Mouse (Mus musculus) gastrocnemius, postnatal 14 days (tissue): ENCODE measurements at regions not wholly inside any gene's neighbourhood (a gene's known extent, or its start where the extent isn't known, plus 50 kb on each side); places are given as distances from the start of the nearest gene placed in this dataset.

Experiments
- DNase-seq: peaks from one replicate; pipeline ENCODE4 v3.0.0; 2021; ENCODE audit warnings: mixed read lengths
- intact Hi-C: fragments of 180-260 bp; cut with DNase I; formaldehyde crosslinking; loops from one replicate; pipeline ENCODE4 v1.15.1; 2025; ENCODE audit warnings: low total_unique reads

DNA sequence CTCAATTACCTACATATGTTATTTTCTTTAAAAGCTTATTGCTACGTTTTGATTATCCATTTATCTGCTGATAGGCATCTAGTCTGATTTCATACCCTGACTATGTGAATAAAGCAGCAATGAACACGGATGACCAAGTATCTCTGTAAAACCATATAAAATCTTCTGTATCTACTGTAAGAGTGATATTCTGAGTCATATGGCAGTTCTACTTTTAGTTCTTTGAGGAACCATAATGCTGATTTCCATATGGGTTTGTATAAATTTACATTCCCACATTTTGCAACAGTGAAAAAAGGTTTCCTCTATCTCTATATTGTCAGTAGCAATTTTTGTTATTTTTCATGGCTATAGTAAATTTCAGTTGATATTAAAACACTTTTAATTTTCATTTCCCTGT lies 280.6 kb downstream of the Fsip2 start:
- intact Hi-C loops, result no loop called here
- no peak for DNase-seq

DNA sequence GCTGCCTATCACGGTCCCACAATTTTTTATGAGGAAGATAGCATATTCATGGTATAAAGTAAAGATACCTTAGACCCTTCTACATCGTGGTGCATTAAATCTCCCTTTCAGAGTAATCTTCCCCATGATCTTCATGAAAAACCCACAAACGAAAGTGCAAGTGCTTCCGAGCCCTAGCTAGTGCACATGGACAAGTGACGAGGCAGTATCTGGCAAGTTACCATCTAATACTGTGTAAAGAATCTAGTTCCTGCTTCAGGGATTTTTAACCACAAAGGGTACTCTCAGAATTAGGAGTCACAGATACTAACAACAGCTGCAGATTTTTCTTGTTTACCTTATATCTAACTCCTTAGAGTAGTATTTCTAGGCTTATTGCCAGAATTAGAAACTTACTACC lies 282.8 kb downstream of the Fsip2 start:
- DNase-seq, result no peak
- intact Hi-C loops, result no loop called here

DNA sequence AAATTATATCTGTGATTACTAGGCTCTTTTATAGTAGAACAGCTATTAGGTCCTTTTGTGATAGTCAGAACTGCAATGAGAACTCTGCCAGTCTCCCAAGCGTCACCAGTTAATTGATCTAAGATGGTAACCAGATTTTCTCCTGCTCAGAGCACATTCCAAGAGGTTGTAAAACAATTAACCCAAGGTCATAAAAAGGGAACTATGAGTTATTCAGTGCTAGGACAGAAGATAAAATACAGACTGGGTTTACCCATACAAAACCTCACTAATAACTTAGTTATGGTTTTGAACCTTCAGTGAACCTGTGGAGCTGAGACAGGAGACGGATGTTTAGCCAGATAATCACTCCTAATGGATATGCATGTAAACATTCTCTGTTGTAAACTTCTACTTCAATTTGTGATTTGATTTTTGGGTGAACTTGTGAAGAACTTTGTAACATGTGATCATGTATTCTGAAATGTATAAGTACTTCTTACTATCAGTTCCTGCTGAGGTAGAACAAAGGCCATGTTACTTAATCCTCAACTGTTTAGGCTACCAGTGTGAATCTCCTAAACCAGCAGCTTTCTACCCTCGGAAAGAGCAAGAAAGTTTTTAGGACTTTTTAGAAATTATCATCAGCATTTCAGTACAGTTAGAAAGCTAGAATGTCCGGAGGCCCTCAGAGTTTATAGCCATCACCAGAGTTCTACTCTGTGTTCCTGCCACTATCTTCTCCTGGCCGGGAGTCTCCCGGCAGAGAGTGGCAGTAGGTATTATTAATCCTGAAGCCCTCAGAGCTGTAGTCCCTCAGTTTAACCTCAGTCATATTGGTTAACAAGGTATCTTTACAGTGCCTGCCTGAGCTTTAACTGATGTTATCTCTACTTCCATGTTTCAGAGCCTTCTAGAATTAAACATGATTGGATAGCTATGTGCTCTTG lies 308.0 kb downstream of the Fsip2 start:
- intact Hi-C loops, result no loop called here
- no peak for DNase-seq

DNA sequence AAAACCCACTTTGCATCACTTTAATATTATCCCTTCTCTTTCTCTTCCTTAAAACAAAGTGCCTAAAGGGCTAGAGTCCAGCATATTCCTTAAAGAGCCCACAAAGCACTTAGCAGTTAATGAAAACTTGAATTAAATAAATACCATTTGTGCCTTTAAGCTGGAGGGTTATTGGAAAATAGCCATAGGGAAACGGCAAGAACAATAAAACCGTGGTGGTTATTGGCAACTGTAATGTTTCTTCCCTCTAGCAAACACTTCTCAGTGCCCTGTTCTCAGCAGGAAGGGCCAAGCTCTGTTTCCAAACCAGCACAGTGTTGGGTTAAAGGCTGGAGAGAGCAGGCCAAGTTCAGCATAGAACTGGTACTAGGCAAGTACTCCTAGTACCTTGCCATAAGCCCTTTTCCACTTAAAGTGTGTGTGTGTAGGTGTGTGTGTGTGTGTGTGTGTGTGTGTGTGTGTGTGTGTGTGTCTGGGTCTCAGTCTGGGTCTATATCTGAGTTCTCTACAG lies 313.4 kb downstream of the Fsip2 start:
- DNase-seq, result no peak
- intact Hi-C loops, result no loop called here

DNA sequence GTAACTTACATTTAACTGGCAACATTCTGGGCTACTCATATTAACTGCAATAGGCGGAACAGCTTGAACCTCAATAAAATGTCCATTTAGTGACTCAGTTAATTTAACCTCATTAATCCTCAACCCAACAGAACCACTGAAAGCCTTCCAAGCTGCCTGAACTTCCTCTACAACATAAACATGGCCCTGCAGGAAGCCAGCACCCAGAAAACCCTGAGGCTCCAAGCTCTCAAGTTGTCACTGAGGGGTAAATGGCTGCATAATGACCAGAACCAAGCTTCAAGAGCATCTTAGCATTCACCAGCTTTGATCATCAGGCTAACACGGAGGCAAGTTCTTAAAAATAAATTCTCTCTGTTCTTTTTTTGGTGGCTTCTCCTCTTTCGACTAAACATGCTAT lies 315.2 kb downstream of the Fsip2 start:
- DNase-seq, result no peak

DNA sequence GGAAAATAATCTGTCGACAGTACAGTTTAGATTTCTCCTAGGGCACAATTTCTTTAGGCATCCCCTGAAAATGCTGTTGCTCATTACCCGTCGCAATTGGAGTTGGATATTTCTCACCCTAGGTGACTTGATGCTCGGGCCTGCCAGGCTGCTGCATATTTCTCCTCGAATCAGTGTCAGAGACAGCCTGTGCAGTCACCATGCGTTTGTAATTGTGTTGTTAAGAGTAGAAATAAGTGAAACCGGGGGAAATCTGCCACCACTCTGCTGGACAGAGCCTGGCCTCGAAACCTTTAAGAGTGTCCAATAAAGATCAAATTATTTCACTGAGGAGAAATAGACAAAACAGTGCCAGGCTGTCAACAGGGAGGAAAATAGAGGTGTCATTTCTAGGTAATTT lies 340.7 kb upstream of the Zc3h15 start:
- no peak for DNase-seq
- intact Hi-C loops, result no loop called here

More for the DNA sequence above, 315.2 kb downstream of the Fsip2 start:
- intact Hi-C loops, result no loop called here

DNA sequence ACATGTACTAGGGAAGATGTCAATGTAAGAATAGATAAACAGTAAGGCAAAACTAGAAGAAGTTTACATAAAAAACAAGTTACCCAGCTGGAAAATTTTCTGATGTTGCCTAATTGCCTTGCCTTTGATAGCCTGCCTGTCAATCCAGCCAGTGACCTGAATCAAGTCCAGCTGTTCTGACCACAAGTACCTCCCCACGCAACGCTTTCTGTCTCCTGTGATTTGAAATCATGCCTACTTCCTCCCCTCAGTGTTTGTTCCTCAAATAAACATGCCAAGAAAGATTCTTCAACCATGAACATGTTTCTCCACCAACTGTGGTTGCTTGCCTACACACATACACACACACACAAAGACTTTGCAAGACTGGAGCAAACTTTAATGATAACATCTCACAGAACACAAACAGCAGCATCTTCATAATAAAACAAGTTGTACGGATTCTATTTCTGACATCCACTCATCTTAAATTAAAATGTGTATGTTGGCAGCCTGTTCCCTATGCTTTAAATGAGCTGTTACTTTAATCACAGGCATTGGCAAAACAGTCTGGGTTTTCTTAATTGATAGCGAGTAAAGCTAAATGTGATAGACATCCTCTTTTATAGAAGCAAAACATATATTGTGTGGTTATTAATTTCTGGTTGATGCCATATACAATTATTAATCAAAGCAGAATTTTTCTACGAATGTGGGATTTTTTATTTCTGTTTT lies 312.0 kb upstream of the Zc3h15 start:
- intact Hi-C loops, result no loop called here
- DNase-seq, result no peak

DNA sequence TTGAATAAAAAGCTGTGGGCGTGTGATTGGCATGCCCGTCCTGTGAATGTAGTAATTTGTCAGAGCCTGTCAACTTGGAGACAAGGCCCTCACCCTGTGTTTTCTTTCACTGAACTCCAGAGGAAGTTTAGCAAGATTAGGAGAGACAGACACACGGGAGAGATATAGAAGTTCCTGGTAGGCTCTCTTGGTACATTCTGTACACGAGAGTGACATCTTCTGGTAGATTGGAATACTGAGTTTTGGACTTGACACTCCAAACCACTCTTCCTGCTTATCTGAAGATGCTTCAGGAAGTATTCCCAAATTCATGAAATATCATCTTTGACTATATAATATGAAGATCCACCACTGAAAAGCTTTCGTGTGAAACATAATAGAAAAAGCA lies 311.5 kb upstream of the Zc3h15 start:
- intact Hi-C loops, result no loop called here

DNA sequence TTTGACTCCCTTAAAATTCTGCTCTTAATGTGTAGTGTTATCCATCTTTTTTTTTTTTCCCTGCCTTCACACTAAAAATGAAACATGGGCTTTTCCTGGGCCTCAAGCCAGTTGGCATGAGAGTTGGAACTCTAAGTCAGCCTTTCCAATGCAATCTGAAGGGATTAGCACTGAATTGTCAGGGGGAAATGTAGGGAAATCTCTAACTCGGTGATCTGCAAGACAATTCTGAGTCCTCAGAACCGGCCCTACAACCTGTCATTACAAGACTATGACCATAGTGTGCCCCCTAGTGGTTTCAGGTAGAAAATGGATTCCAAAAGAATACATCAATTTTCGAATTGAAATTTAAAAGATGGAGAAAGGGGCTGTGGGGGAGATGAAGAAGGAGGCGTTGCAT lies 306.9 kb upstream of the Zc3h15 start:
- peak; percentile 7 for DNase-seq
- intact Hi-C loops, result no loop called here

More for the DNA sequence above, 311.5 kb upstream of the Zc3h15 start:
- no peak for DNase-seq

DNA sequence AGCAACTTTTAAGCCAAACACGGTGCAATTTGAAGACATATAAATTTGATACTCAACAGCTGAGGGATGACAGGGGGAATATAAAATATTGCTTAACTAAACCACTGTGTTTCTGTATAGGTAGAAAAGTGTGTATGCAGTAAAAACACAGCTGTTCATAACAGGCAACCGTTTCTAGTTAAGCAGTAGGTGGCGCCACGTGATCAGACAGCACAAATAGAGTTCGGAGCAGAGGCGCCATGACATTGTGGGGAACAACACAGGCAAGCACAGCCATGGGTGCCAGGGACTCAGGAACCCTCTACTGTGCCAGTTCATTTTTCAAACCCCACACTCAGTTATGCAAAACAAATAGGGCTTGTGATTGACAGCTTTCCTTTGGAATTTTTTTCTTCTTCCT lies 304.1 kb upstream of the Zc3h15 start:
- no peak for DNase-seq
- intact Hi-C loops, result no loop called here
